Mouse (Mus musculus): ENCODE measurements around the gene Olfr983. TPM values are rescaled to one million over a fixed set of nuclear protein-coding genes. Genes with fewer than 3 reads are reported as not detected.

The Olfr983 gene
- total RNA-seq (2014; rRNA removed) (not detected in 2 replicates), polyA plus RNA-seq (2015; fragmentation: Nextera tagmentation; extraction: Ambion mirVana) (not detected in 2 replicates)

- WGBS, result 79% methylated on average over 2 of the region's 2 CpGs
- Histone ChIP-seq H3K4me2 (ENCODE audit: low read depth, low read length, poor library complexity, severe bottlenecking) (no peak within 1 kb of the TSS), H3K9ac (replicated peaks; ENCODE audit: low read length, poor library complexity, severe bottlenecking) (no peak within 1 kb of the TSS), H3K27ac (ENCODE audit: low read depth, low read length) (no peak within 1 kb of the TSS), H3K4me3 (ENCODE audit: low read depth, low read length) (no peak within 1 kb of the TSS), H3K36me3 (ENCODE audit: insufficient read depth, low read length) (no peaks in the 10 kb centered on the region), H3K4me1 (ENCODE audit: insufficient read depth, low read length) (no peaks in the 10 kb centered on the region), H3K27me3 (ENCODE audit: insufficient read depth, low read length) (no peaks in the 10 kb centered on the region), H3K9me3 (ENCODE audit: low read length) (no peaks in the 10 kb centered on the region)
- TF ChIP-seq CTCF (IDR thresholded peaks at IDR 0.05), result no peak
- ATAC-seq (ENCODE audit: low FRiP score), result no peak
- no peak for DNase-seq (ENCODE audit: low spot score)
These were observed at the start of gene Olfr983 for GRCm38 (mm10) chr9:40093495-40093894. Gene Olfr983 (minus strand): TSS chr9:40093595.

- H3K27me3 ChIP-seq (ENCODE audit: insufficient read depth, low read length), result no peaks in the 10 kb centered on the region
- DNase-seq (ENCODE audit: low spot score), result no peak
- WGBS, result 54% methylated on average over 1 of the region's 1 CpGs
- H3K4me2 ChIP-seq (ENCODE audit: low read depth, low read length, poor library complexity, severe bottlenecking), result no peak overlapping the region
- no peaks in the 10 kb centered on the region for H3K36me3 ChIP-seq (ENCODE audit: insufficient read depth, low read length)
- no peaks in the 10 kb centered on the region for H3K9me3 ChIP-seq (ENCODE audit: low read length)
- H3K27ac ChIP-seq (ENCODE audit: low read depth, low read length), result no peak overlapping the region
- no peak for ATAC-seq (ENCODE audit: low FRiP score)
- no peak overlapping the region for H3K9ac ChIP-seq (replicated peaks; ENCODE audit: low read length, poor library complexity, severe bottlenecking)
- no peak for TF ChIP-seq CTCF (IDR thresholded peaks at IDR 0.05)
- no peak overlapping the region for H3K4me3 ChIP-seq (ENCODE audit: low read depth, low read length)
- H3K4me1 ChIP-seq (ENCODE audit: insufficient read depth, low read length), result no peaks in the 10 kb centered on the region
These were observed 48.1 kb upstream of the Olfr983 start for GRCm38 (mm10) chr9:40141544-40141943.

GRCm38 (mm10) chr9:40139484-40139883 lies 46.1 kb upstream of the Olfr983 start:
- no peak for TF ChIP-seq CTCF (IDR thresholded peaks at IDR 0.05)
- H3K9ac ChIP-seq (replicated peaks; ENCODE audit: low read length, poor library complexity, severe bottlenecking), result no peak overlapping the region
- WGBS, result 76% methylated on average over 4 of the region's 4 CpGs
- DNase-seq (ENCODE audit: low spot score) (no peak), ATAC-seq (ENCODE audit: low FRiP score) (no peak)
- no peaks in the 10 kb centered on the region for H3K9me3 ChIP-seq (ENCODE audit: low read length)
- no peaks in the 10 kb centered on the region for H3K4me1 ChIP-seq (ENCODE audit: insufficient read depth, low read length)
- no peak overlapping the region for H3K4me3 ChIP-seq (ENCODE audit: low read depth, low read length)
- no peak overlapping the region for H3K27ac ChIP-seq (ENCODE audit: low read depth, low read length)
- H3K36me3 ChIP-seq (ENCODE audit: insufficient read depth, low read length), result no peaks in the 10 kb centered on the region
- H3K27me3 ChIP-seq (ENCODE audit: insufficient read depth, low read length), result no peaks in the 10 kb centered on the region
- no peak overlapping the region for H3K4me2 ChIP-seq (ENCODE audit: low read depth, low read length, poor library complexity, severe bottlenecking)

- Histone ChIP-seq H3K27ac (ENCODE audit: low read depth, low read length) (no peak overlapping the region), H3K9ac (replicated peaks; ENCODE audit: low read length, poor library complexity, severe bottlenecking) (no peak overlapping the region), H3K9me3 (ENCODE audit: low read length) (no peaks in the 10 kb centered on the region), H3K27me3 (ENCODE audit: insufficient read depth, low read length) (no peaks in the 10 kb centered on the region), H3K4me1 (ENCODE audit: insufficient read depth, low read length) (no peaks in the 10 kb centered on the region), H3K4me3 (ENCODE audit: low read depth, low read length) (no peak overlapping the region), H3K36me3 (ENCODE audit: insufficient read depth, low read length) (no peaks in the 10 kb centered on the region), H3K4me2 (ENCODE audit: low read depth, low read length, poor library complexity, severe bottlenecking) (no peak overlapping the region)
- no peak for ATAC-seq (ENCODE audit: low FRiP score)
- WGBS, result 82% methylated on average over 6 of the region's 6 CpGs
- no peak for DNase-seq (ENCODE audit: low spot score)
- no peak for TF ChIP-seq CTCF (IDR thresholded peaks at IDR 0.05)
These were observed 43.7 kb upstream of the Olfr983 start for GRCm38 (mm10) chr9:40136987-40137688.

- WGBS, result 95% methylated on average over 1 of the region's 1 CpGs
- Histone ChIP-seq H3K27ac (ENCODE audit: low read depth, low read length) (no peak overlapping the region), H3K4me2 (ENCODE audit: low read depth, low read length, poor library complexity, severe bottlenecking) (no peak overlapping the region), H3K36me3 (ENCODE audit: insufficient read depth, low read length) (no peaks in the 10 kb centered on the region), H3K9ac (replicated peaks; ENCODE audit: low read length, poor library complexity, severe bottlenecking) (no peak overlapping the region), H3K4me1 (ENCODE audit: insufficient read depth, low read length) (no peaks in the 10 kb centered on the region), H3K9me3 (ENCODE audit: low read length) (no peaks in the 10 kb centered on the region), H3K4me3 (ENCODE audit: low read depth, low read length) (no peak overlapping the region), H3K27me3 (ENCODE audit: insufficient read depth, low read length) (no peaks in the 10 kb centered on the region)
- ATAC-seq (ENCODE audit: low FRiP score) (no peak), DNase-seq (ENCODE audit: low spot score) (no peak)
- no peak for TF ChIP-seq CTCF (IDR thresholded peaks at IDR 0.05)
These were observed 37.2 kb upstream of the Olfr983 start for GRCm38 (mm10) chr9:40130556-40130955.

GRCm38 (mm10) chr9:40130084-40130483 lies 36.7 kb upstream of the Olfr983 start, which contains the start of gene Olfr985:
Gene Olfr985 (minus strand): TSS chr9:40130184.
- Histone ChIP-seq H3K36me3 (ENCODE audit: insufficient read depth, low read length) (no peaks in the 10 kb centered on the region), H3K27ac (ENCODE audit: low read depth, low read length) (no peak within 1 kb of the TSS), H3K4me3 (ENCODE audit: low read depth, low read length) (no peak within 1 kb of the TSS), H3K27me3 (ENCODE audit: insufficient read depth, low read length) (no peaks in the 10 kb centered on the region), H3K9me3 (ENCODE audit: low read length) (no peaks in the 10 kb centered on the region), H3K9ac (replicated peaks; ENCODE audit: low read length, poor library complexity, severe bottlenecking) (no peak within 1 kb of the TSS), H3K4me2 (ENCODE audit: low read depth, low read length, poor library complexity, severe bottlenecking) (no peak within 1 kb of the TSS), H3K4me1 (ENCODE audit: insufficient read depth, low read length) (no peaks in the 10 kb centered on the region)
- ATAC-seq (ENCODE audit: low FRiP score) (no peak), DNase-seq (ENCODE audit: low spot score) (no peak)
- 85% methylated on average over 1 of the region's 1 CpGs for WGBS
- no peak for TF ChIP-seq CTCF (IDR thresholded peaks at IDR 0.05)
